Mouse (Mus musculus): ENCODE results near the gene Eif4h. TPM values are rescaled to one million over a fixed set of nuclear protein-coding genes. Genes with fewer than 3 reads are reported as not detected.

Eif4h gene
- 186 TPM for polyA plus RNA-seq (2014; fragmentation: Illumina TruSeq; extraction: RNeasy Lipid Tissue Mini Kit (QIAGEN cat#74804); ENCODE audit: low read depth, low replicate concordance)

GRCm38 (mm10) chr5:134639269-134639682 lies at the start of gene Eif4h:
Gene Eif4h (minus strand): TSS chr5:134639490.

GRCm38 (mm10) chr5:134688086-134688717 lies 48.9 kb upstream of the Eif4h start, which contains the start of gene Limk1:
Gene Limk1 (minus strand): TSS chr5:134688598.

GRCm38 (mm10) chr5:134614802-134615201 lies 24.5 kb downstream of the Eif4h start, which contains the start of gene Lat2:
Gene Lat2 (minus strand): TSS chr5:134615025.

GRCm38 (mm10) chr5:134581146-134581545 lies 58.1 kb downstream of the Eif4h start, which contains the start of gene Rfc2:
Gene Rfc2 (plus strand): TSS chr5:134581366.

Other genes with a start within 250 kb of the Eif4h start
- 65.2 TPM for gene Gtf2ird1, start 182.8 kb downstream of the Eif4h start, polyA plus RNA-seq (2014; fragmentation: Illumina TruSeq; extraction: RNeasy Lipid Tissue Mini Kit (QIAGEN cat#74804); ENCODE audit: low read depth, low replicate concordance)
- gene Clip2, start 87.1 kb downstream of the Eif4h start, polyA plus RNA-seq (2014; fragmentation: Illumina TruSeq; extraction: RNeasy Lipid Tissue Mini Kit (QIAGEN cat#74804); ENCODE audit: low read depth, low replicate concordance): 11.2 TPM
- gene Syna, start 79.3 kb downstream of the Eif4h start, polyA plus RNA-seq (2014; fragmentation: Illumina TruSeq; extraction: RNeasy Lipid Tissue Mini Kit (QIAGEN cat#74804); ENCODE audit: low read depth, low replicate concordance): 1.6 TPM
- gene Rfc2, start 58.1 kb downstream of the Eif4h start, polyA plus RNA-seq (2014; fragmentation: Illumina TruSeq; extraction: RNeasy Lipid Tissue Mini Kit (QIAGEN cat#74804); ENCODE audit: low read depth, low replicate concordance): 63.9 TPM
- gene Lat2, start 24.5 kb downstream of the Eif4h start, polyA plus RNA-seq (2014; fragmentation: Illumina TruSeq; extraction: RNeasy Lipid Tissue Mini Kit (QIAGEN cat#74804); ENCODE audit: low read depth, low replicate concordance): 6.7 TPM
- gene Limk1, start 49.1 kb upstream of the Eif4h start, polyA plus RNA-seq (2014; fragmentation: Illumina TruSeq; extraction: RNeasy Lipid Tissue Mini Kit (QIAGEN cat#74804); ENCODE audit: low read depth, low replicate concordance): 8.1 TPM
- gene Eln, start 107.8 kb upstream of the Eif4h start, polyA plus RNA-seq (2014; fragmentation: Illumina TruSeq; extraction: RNeasy Lipid Tissue Mini Kit (QIAGEN cat#74804); ENCODE audit: low read depth, low replicate concordance): 68.2 TPM

All from adipose tissue, adult 10 weeks (tissue).